Mouse (Mus musculus) midbrain, postnatal 0 days (tissue): Measurements from ENCODE around the gene Cntnap2. TPM values are rescaled to one million over a fixed set of nuclear protein-coding genes. Genes with fewer than 3 reads are reported as not detected.

Experiments used
- ATAC-seq: fragments of 200-750 bp; cut with Nextera tagmentation; 2 replicates; pipeline ENCODE4 v1.8.0; 2017; ENCODE audit warnings: moderate number of reproducible peaks, mild to moderate bottlenecking, moderate TSS enrichment, moderate library complexity; ENCODE audit not compliant: low FRiP score
- DNase-seq: peaks from one replicate; pipeline ENCODE4 v3.0.0-alpha.2; 2015; ENCODE audit warnings: low spot score
- H3K27ac ChIP-seq: fragments of 300-500 bp; sonication (generic); 2 replicates; pipeline ENCODE4 v1.5.1; 2014; ENCODE audit warnings: low read depth, mild to moderate bottlenecking, low read length, mixed read lengths
- H3K27me3 ChIP-seq: fragments of 300-500 bp; sonication (generic); 2 replicates; pipeline ENCODE4 v1.6.1; 2014; ENCODE audit warnings: low read length, control low read depth, mixed read lengths; ENCODE audit not compliant: insufficient read depth
- H3K36me3 ChIP-seq: fragments of 300-500 bp; sonication (generic); 2 replicates; pipeline ENCODE4 v1.6.1; 2014; ENCODE audit warnings: low read length, control low read depth, mixed read lengths; ENCODE audit not compliant: insufficient read depth
- H3K4me1 ChIP-seq: fragments of 300-500 bp; sonication (generic); 2 replicates; pipeline ENCODE4 v1.6.1; 2014; ENCODE audit warnings: mild to moderate bottlenecking, control low read depth, antibody characterized with exemption, low read length, mixed read lengths; ENCODE audit not compliant: insufficient read depth
- H3K4me2 ChIP-seq: fragments of 300-500 bp; sonication (generic); 2 replicates; pipeline ENCODE4 v1.6.1; 2014; ENCODE audit warnings: low read depth, mild to moderate bottlenecking, low read length, mixed read lengths; ENCODE audit not compliant: poor library complexity, severe bottlenecking
- H3K4me3 ChIP-seq: fragments of 300-500 bp; sonication (generic); 2 replicates; pipeline ENCODE4 v1.5.1; 2014; ENCODE audit warnings: low read depth, mild to moderate bottlenecking, low read length, moderate library complexity
- H3K9ac ChIP-seq: fragments of 300-500 bp; sonication (generic); replicated peaks from 2 replicates; pipeline ENCODE4 v1.6.1; 2014; ENCODE audit warnings: mild to moderate bottlenecking, low read length, moderate library complexity, mixed read lengths; ENCODE audit not compliant: poor library complexity, severe bottlenecking
- H3K9me3 ChIP-seq: fragments of 300-500 bp; sonication (generic); 2 replicates; pipeline ENCODE4 v1.6.1; 2016; ENCODE audit warnings: low read length, control low read depth
- CTCF ChIP-seq: IDR thresholded peaks from 2 replicates; pipeline ENCODE4 v1.5.1; 2016; ENCODE audit warnings: antibody characterized with exemption, mild to moderate bottlenecking
- WGBS: fragments of 180-500 bp; shearing (Covaris S2); extraction: QIAGEN DNeasy Blood & Tissue Kit; methylation state at CpG from one replicate; pipeline ENCODE4 v1.1.7; 2014; 5-methylcytosine and 5-hydroxymethylcytosine counted together
- polyA plus RNA-seq: library from polyadenylated mRNA; unstranded; fragments of >200 nt; fragmentation: Nextera tagmentation; extraction: Ambion mirVana; gene quantifications from 2 replicates; pipeline ENCODE4 v1.2.1, GENCODE M21; 2015
- total RNA-seq: library from RNA; depleted of rRNA; stranded (reverse); fragments of >200 nt; gene quantifications from 2 replicates; pipeline ENCODE4 v1.2.3, GENCODE M21; 2014

Gene Cntnap2
- total and polyA plus RNA-seq, 2 experiments from 2014 or later = 51.1 to 106 TPM

- WGBS = 56% methylated on average over 1 of the region's 1 CpGs
- H3K27me3 ChIP-seq = no peaks in the 10 kb centered on the region
- peaks cover 2% of the 10 kb centered on the region; the same call in 1 of the 2 replicates for H3K4me1 ChIP-seq
- H3K27ac ChIP-seq = 0 out of 2 replicates have a peak overlapping the region, but pooled peaks have one; percentile 26
- DNase-seq (peak; percentile 53), ATAC-seq (no peak)
- TF ChIP-seq CTCF = no peak
- no peak overlapping the region for H3K4me3 ChIP-seq
- no peak overlapping the region for H3K4me2 ChIP-seq
- H3K9ac ChIP-seq = no peak overlapping the region
- H3K36me3 ChIP-seq = no peaks in the 10 kb centered on the region
- H3K9me3 ChIP-seq = no peaks in the 10 kb centered on the region
These were observed 1955.9 kb downstream of the Cntnap2 start for GRCm38 (mm10) chr6:47014886-47015586.

- ATAC-seq (no peak), DNase-seq (no peak)
- WGBS = 80% methylated on average over 4 of the region's 4 CpGs
- H3K4me3 ChIP-seq = no peak overlapping the region
- no peaks in the 10 kb centered on the region for H3K9me3 ChIP-seq
- H3K9ac ChIP-seq = no peak overlapping the region
- H3K4me1 ChIP-seq = no peaks in the 10 kb centered on the region
- H3K36me3 ChIP-seq = no peaks in the 10 kb centered on the region
- no peaks in the 10 kb centered on the region for H3K27me3 ChIP-seq
- TF ChIP-seq CTCF = no peak
- H3K4me2 ChIP-seq = no peak overlapping the region
- H3K27ac ChIP-seq = no peak overlapping the region
These were observed 1967.0 kb downstream of the Cntnap2 start for GRCm38 (mm10) chr6:47026064-47026686.

- Histone ChIP-seq H3K27me3 (no peaks in the 10 kb centered on the region), H3K36me3 (no peaks in the 10 kb centered on the region), H3K4me1 (no peaks in the 10 kb centered on the region), H3K4me2 (no peak overlapping the region), H3K4me3 (no peak overlapping the region), H3K9me3 (no peaks in the 10 kb centered on the region), H3K27ac (no peak overlapping the region), H3K9ac (no peak overlapping the region)
- DNase-seq (no peak), ATAC-seq (no peak)
- TF ChIP-seq CTCF = no peak
- 71% methylated on average over 2 of the region's 2 CpGs for WGBS
These were observed 1972.2 kb downstream of the Cntnap2 start for GRCm38 (mm10) chr6:47031362-47031761.

GRCm38 (mm10) chr6:47042602-47043001 lies 1983.4 kb downstream of the Cntnap2 start:
- TF ChIP-seq CTCF = no peak
- no peak overlapping the region for H3K4me2 ChIP-seq
- whole genome bisulfite sequencing = 62% methylated on average over 1 of the region's 1 CpGs
- no peaks in the 10 kb centered on the region for H3K4me1 ChIP-seq
- ATAC-seq = no peak
- H3K4me3 ChIP-seq = no peak overlapping the region
- no peaks in the 10 kb centered on the region for H3K27me3 ChIP-seq
- H3K27ac ChIP-seq = no peak overlapping the region
- no peaks in the 10 kb centered on the region for H3K9me3 ChIP-seq
- no peak overlapping the region for H3K9ac ChIP-seq
- H3K36me3 ChIP-seq = no peaks in the 10 kb centered on the region
- peak; percentile 55 for DNase-seq

GRCm38 (mm10) chr6:47043586-47043985 lies 1984.4 kb downstream of the Cntnap2 start:
- Histone ChIP-seq H3K4me2 (no peak overlapping the region), H3K27ac (no peak overlapping the region), H3K27me3 (no peaks in the 10 kb centered on the region), H3K9ac (no peak overlapping the region), H3K36me3 (no peaks in the 10 kb centered on the region), H3K4me1 (no peaks in the 10 kb centered on the region), H3K4me3 (no peak overlapping the region), H3K9me3 (no peaks in the 10 kb centered on the region)
- WGBS = 85% methylated on average over 1 of the region's 1 CpGs
- ATAC-seq (no peak), DNase-seq (no peak)
- no peak for TF ChIP-seq CTCF
